Comparison of ENCODE assay signal across 9 mouse cellular contexts in the genomic region with DNA sequence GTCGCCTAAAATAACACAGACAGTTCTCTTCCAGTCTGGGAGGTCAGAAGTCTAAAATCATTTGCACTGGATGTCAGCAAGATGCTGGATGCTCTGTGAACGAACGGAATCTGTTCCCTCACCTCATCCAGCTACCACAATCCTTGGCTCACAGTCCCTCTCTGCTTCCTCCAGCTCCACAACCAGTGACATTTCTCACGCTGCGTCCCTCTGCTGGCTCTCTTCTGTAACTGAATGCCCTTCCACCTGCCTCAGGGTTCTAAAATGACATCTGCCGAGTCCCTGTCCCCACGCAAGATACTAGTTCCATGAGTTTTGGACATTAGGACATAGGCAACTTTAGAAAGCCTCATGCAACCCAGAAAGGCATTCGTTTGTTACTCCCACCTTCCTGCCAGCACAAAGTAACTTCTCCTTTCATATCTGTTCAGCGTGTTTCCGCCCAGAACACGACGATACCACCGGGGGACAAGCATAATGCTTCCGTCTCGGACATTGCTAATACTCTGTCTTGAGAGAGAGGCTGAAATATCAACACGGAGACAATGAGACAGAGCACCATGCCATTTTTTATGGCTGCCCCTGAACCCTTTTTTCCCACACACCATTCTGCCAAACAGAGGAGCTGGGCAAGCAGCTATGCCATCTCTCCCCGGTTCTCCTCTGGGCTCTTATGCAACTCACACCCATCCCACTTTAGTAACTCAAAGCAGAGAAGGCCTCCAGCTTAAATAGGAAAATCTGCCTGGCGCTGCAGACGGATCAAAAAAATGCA. TPM values are rescaled to one million over a fixed set of nuclear protein-coding genes. Genes with fewer than 3 reads are reported as not detected.
A peak's percentile ranks its signal among the peaks of the same experiment; 100 is the strongest.
DNase-seq lines count a peak whose midpoint lies in the region; ATAC-seq and TF ChIP-seq lines count a peak whose summit lies in the region.
"Had no signal": no experiment of that assay in that cellular context is flagged by ENCODE, and none has a peak within 500 bp of the region (broad histone marks: within the 10 kb centered on the region; RNA-seq: fewer than 3 reads in every experiment).

No protein-coding gene starts in this region.

- H3K4me3 ChIP-seq in lung, embryonic 15.5 days, result no peak overlapping the region
- no peak overlapping the region for H3K4me3 ChIP-seq in lung, adult 2 months (replicated peaks; ENCODE audit: extremely low read depth, low read depth, low read length)
- H3K4me3 ChIP-seq in embryonic facial prominence, embryonic 14.5 days (ENCODE audit: low read depth, low read length), result no peak overlapping the region
- no peak overlapping the region for H3K4me3 ChIP-seq in limb, embryonic 12.5 days (replicated peaks)
- H3K4me3 ChIP-seq: liver, embryonic 13.5 days had no signal

- H3K4me2 ChIP-seq in lung, embryonic 15.5 days, result no peak overlapping the region
- H3K4me2 ChIP-seq in embryonic facial prominence, embryonic 14.5 days (ENCODE audit: low read depth, low read length), result 0 out of 2 replicates have a peak overlapping the region, but pooled peaks have one; percentile 3
- H3K4me2 ChIP-seq in limb, embryonic 12.5 days, result no peak overlapping the region
- H3K4me2 ChIP-seq: liver, embryonic 13.5 days had no signal

- no peak for TF ChIP-seq POLR2A in lung, adult 2 months (IDR thresholded peaks at IDR 0.05; ENCODE audit: borderline replicate concordance, extremely low read depth, low read depth, low read length)

- TF ChIP-seq CTCF in lung, adult 2 months (IDR thresholded peaks at IDR 0.05; ENCODE audit: insufficient read depth, low read length), result no peak

- no peaks in the 10 kb centered on the region for H3K36me3 ChIP-seq in lung, embryonic 15.5 days
- no peaks in the 10 kb centered on the region for H3K36me3 ChIP-seq in embryonic facial prominence, embryonic 14.5 days (ENCODE audit: control insufficient read depth, insufficient read depth, low read length)
- H3K36me3 ChIP-seq in limb, embryonic 12.5 days, result no peaks in the 10 kb centered on the region
- H3K36me3 ChIP-seq: liver, embryonic 13.5 days had no signal

- H3K4me1 ChIP-seq in lung, embryonic 15.5 days, result peaks cover 47% of the 10 kb centered on the region
- no peaks in the 10 kb centered on the region for H3K4me1 ChIP-seq in lung, adult 2 months (ENCODE audit: control insufficient read depth, insufficient read depth, low read length)
- peaks cover 38% of the 10 kb centered on the region for H3K4me1 ChIP-seq in embryonic facial prominence, embryonic 14.5 days (ENCODE audit: control insufficient read depth, insufficient read depth, low read length)
- H3K4me1 ChIP-seq in limb, embryonic 12.5 days (replicated peaks), result peaks cover 30% of the 10 kb centered on the region
- H3K4me1 ChIP-seq: liver, embryonic 13.5 days had no signal

- H3K9me3 ChIP-seq in lung, embryonic 15.5 days, result no peaks in the 10 kb centered on the region
- no peaks in the 10 kb centered on the region for H3K9me3 ChIP-seq in embryonic facial prominence, embryonic 14.5 days (ENCODE audit: control insufficient read depth, low read length)
- no peaks in the 10 kb centered on the region for H3K9me3 ChIP-seq in limb, embryonic 12.5 days
- H3K9me3 ChIP-seq: liver, embryonic 13.5 days had no signal

- peak overlapping the region; percentile 90 for H3K27ac ChIP-seq in lung, embryonic 15.5 days
- peak overlapping the region; percentile 77 for H3K27ac ChIP-seq in embryonic facial prominence, embryonic 14.5 days (replicated peaks; ENCODE audit: low read depth, low read length)
- peak overlapping the region; percentile 80 for H3K27ac ChIP-seq in limb, embryonic 12.5 days
- H3K27ac ChIP-seq: liver, embryonic 13.5 days had no signal

- H3K27me3 ChIP-seq in lung, embryonic 15.5 days, result no peaks in the 10 kb centered on the region
- H3K27me3 ChIP-seq in embryonic facial prominence, embryonic 14.5 days (replicated peaks; ENCODE audit: control insufficient read depth, insufficient read depth, low read length), result no peaks in the 10 kb centered on the region
- H3K27me3 ChIP-seq in limb, embryonic 12.5 days, result no peaks in the 10 kb centered on the region
- H3K27me3 ChIP-seq: liver, embryonic 13.5 days had no signal

- 0 out of 2 replicates have a peak overlapping the region, but pooled peaks have one; percentile 5 for H3K9ac ChIP-seq in lung, embryonic 15.5 days
- H3K9ac ChIP-seq in embryonic facial prominence, embryonic 14.5 days (ENCODE audit: low read depth, low read length), result no peak overlapping the region
- H3K9ac ChIP-seq in limb, embryonic 12.5 days (replicated peaks), result no peak overlapping the region
- H3K9ac ChIP-seq: liver, embryonic 13.5 days had no signal

- 55% methylated on average over 19 of the region's 19 CpGs for WGBS in lung, embryonic 15.5 days
- 61% methylated on average over 19 of the region's 19 CpGs for WGBS in lung, adult 2 months
- WGBS in embryonic facial prominence, embryonic 14.5 days, result 65% methylated on average over 19 of the region's 19 CpGs
- 77% methylated on average over 19 of the region's 19 CpGs for WGBS in limb, embryonic 12.5 days

- peak; percentile 24 for DNase-seq in embryo, embryonic 10 days (ENCODE audit: low spot score)
- DNase-seq in embryo, embryonic 10.5 days (ENCODE audit: low spot score), result no peak
- no peak for DNase-seq in lung, adult 2 months
- no peak for DNase-seq in embryonic facial prominence, embryonic 14.5 days (ENCODE audit: low spot score)
- DNase-seq in yolk sac, embryonic 10.5 days (ENCODE audit: low spot score), result no peak
- DNase-seq in kidney, postnatal 14 days, result no peak
- DNase-seq: liver, embryonic 13.5 days had no signal

- no peak for ATAC-seq in lung, embryonic 15.5 days (ENCODE audit: borderline replicate concordance, extremely low read depth, low FRiP score, low TSS enrichment)
- ATAC-seq in embryonic facial prominence, embryonic 14.5 days (ENCODE audit: low read depth), result no peak
- ATAC-seq in limb, embryonic 12.5 days (ENCODE audit: insufficient number of reproducible peaks, insufficient read depth, low FRiP score, low TSS enrichment, low read depth), result no peak

RNA-seq across cellular contexts. Expression of gene Adamts17, which starts 27.6 kb away (rescaled TPM):
- 10.0 and 13.2 TPM in 2 replicates for polyA plus RNA-seq in lung, embryonic 15.5 days (2015; fragmentation: Nextera tagmentation; extraction: Ambion mirVana)
- polyA plus RNA-seq in lung, adult 2 months (2012; rRNA removed), result 7.2 and 7.5 TPM in 2 replicates
- polyA plus RNA-seq in embryonic facial prominence, embryonic 14.5 days (2014; fragmentation: Nextera tagmentation; extraction: Ambion mirVana), result 11.2 and 12.5 TPM in 2 replicates
- polyA plus RNA-seq in limb, embryonic 12.5 days (2016; fragmentation: Nextera tagmentation; extraction: Ambion mirVana), result 11.6 and 12.9 TPM in 2 replicates
